Comparison of ENCODE assay signal across 11 mouse cellular contexts in the genomic region with DNA sequence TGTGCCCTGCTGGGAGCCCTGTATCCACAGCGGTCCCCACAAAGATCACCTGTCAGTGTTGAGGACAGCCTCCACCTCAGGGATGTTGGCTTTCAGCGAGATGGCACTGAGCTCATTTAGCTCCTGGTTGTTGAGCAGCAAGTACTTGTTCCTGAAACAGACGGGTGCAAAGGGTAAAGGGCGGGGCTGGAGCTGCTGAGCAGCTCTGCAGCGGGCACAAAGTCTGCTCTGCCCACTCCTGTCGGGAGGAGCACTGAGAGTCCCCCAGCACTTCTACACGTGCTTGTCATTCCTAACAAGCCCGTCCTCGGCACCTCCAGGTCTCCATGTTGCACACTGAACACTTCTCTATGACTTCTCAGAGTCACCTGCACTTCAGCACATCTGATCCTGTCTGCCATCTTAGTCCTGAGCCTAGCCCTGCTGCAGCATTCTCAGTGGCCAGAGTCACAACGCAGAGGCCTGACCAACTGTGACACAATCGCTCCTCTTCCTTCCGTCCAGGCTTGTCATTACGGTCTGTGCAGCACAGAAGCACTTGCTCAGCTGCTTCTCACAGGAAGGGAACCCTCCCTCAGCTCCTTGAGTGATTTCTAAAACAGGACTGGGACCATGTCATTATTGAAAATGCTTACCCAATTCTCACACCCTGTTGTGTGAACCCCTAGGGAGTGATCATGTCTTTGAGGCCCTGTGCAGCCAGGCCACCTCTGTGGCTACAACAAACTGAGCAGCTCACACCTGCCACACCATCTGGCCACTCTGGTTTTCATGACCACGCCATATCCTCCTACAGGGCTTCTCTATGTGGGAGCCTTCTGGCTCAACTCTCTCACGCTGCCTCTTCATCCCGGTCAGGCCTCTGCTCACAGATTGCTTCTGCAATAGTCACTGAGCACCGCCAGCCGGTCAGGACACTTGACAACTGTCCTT. TPM values are rescaled to one million over a fixed set of nuclear protein-coding genes. Genes with fewer than 3 reads are reported as not detected.
DNase-seq lines count a peak whose midpoint lies in the region; ATAC-seq lines count a peak whose summit lies in the region.
"Had no signal": no experiment of that assay in that cellular context is flagged by ENCODE, and none has a peak within 500 bp of the region (broad histone marks: within the 10 kb centered on the region; RNA-seq: fewer than 3 reads in every experiment).

No protein-coding gene starts in this region.

- H3K36me3 ChIP-seq in kidney, embryonic 16.5 days (ENCODE audit: insufficient read depth, low read length): peaks cover 71% of the 10 kb centered on the region

- no peak overlapping the region for H3K4me2 ChIP-seq in kidney, embryonic 16.5 days (replicated peaks; ENCODE audit: low read depth, low read length)
- H3K4me2 ChIP-seq: embryonic facial prominence, embryonic 12.5 days; heart, embryonic 13.5 days had no signal

- H3K4me1 ChIP-seq in kidney, embryonic 16.5 days (ENCODE audit: insufficient read depth, low read length): no peaks in the 10 kb centered on the region
- H3K4me1 ChIP-seq: embryonic facial prominence, embryonic 12.5 days; heart, embryonic 13.5 days had no signal

- no peak overlapping the region for H3K27ac ChIP-seq in kidney, embryonic 16.5 days (ENCODE audit: low read length)
- H3K27ac ChIP-seq: embryonic facial prominence, embryonic 12.5 days; heart, embryonic 13.5 days had no signal

- H3K9me3 ChIP-seq in kidney, embryonic 16.5 days (ENCODE audit: low read length): no peaks in the 10 kb centered on the region
- H3K9me3 ChIP-seq: embryonic facial prominence, embryonic 12.5 days; heart, embryonic 13.5 days had no signal

- H3K4me3 ChIP-seq in kidney, embryonic 16.5 days (ENCODE audit: low read length): no peak overlapping the region
- H3K4me3 ChIP-seq: embryonic facial prominence, embryonic 12.5 days; heart, embryonic 13.5 days; myocyte had no signal

- H3K27me3 ChIP-seq in kidney, embryonic 16.5 days (ENCODE audit: insufficient read depth, low read length): no peaks in the 10 kb centered on the region
- H3K27me3 ChIP-seq: embryonic facial prominence, embryonic 12.5 days; heart, embryonic 13.5 days had no signal

- ATAC-seq in kidney, embryonic 16.5 days (ENCODE audit: low FRiP score, low TSS enrichment): peak; percentile 31; the same call in 1 of the 2 replicates

- peak; percentile 13 for DNase-seq in embryo, embryonic 10 days (ENCODE audit: low spot score)
- DNase-seq in embryo, embryonic 11 days: no peak
- DNase-seq in retina, embryonic 14.5 days (ENCODE audit: low spot score): peak; percentile 24
- DNase-seq in retina, postnatal 1 day: no peak
- DNase-seq in yolk sac, embryonic 10.5 days (ENCODE audit: low spot score): peak; percentile 41
- no peak for DNase-seq in thymus, postnatal 14 days
- no peak for DNase-seq in adrenal gland, postnatal 10 days

- H3K9ac ChIP-seq in kidney, embryonic 16.5 days (replicated peaks; ENCODE audit: low read length): no peak overlapping the region
- H3K9ac ChIP-seq: embryonic facial prominence, embryonic 12.5 days; heart, embryonic 13.5 days had no signal

- WGBS in kidney, embryonic 16.5 days: 84% methylated on average over 18 of the region's 18 CpGs

RNA-seq across cellular contexts. Expression of a gene that starts 30.8 kb away (rescaled TPM):
- 0.56 and 1.7 TPM in 2 replicates for polyA plus RNA-seq in kidney, embryonic 16.5 days (2015; fragmentation: Nextera tagmentation; extraction: Ambion mirVana)
- total RNA-seq in adrenal gland, postnatal 10 days (2021): 1 to 10 TPM in 1 of 2 experiments, under 1 TPM in 1; 0.33 to 1.1 TPM

RNA-seq across cellular contexts. Expression of a gene that starts 49.2 kb away (rescaled TPM):
- polyA plus RNA-seq in kidney, embryonic 16.5 days (2015; fragmentation: Nextera tagmentation; extraction: Ambion mirVana): 65.2 and 71.3 TPM in 2 replicates
- total RNA-seq in adrenal gland, postnatal 10 days (2021): 10 to 100 TPM; 41.4 to 48.1 TPM

RNA-seq across cellular contexts. Expression of a gene that starts 50.4 kb away (rescaled TPM):
- 135 and 143 TPM in 2 replicates for polyA plus RNA-seq in kidney, embryonic 16.5 days (2015; fragmentation: Nextera tagmentation; extraction: Ambion mirVana)
- total RNA-seq in adrenal gland, postnatal 10 days (2021): 100 to 1,000 TPM; 103 to 118 TPM

Comparison
In these comparisons a context has a peak if more than half of its experiments do, and no peak if none do; other contexts are left out.
1. DNase-seq: peak in embryo, embryonic 10 days (single experiment), retina, embryonic 14.5 days (single experiment) and yolk sac, embryonic 10.5 days (single experiment); none in embryo, embryonic 11 days (single experiment), retina, postnatal 1 day (single experiment), thymus, postnatal 14 days (single experiment) and adrenal gland, postnatal 10 days (single experiment).